Mouse (Mus musculus) embryonic fibroblast, embryonic 13.5 days (primary cell): ENCODE data around the gene Tnrc6b. TPM values are rescaled to one million over a fixed set of nuclear protein-coding genes. Genes with fewer than 3 reads are reported as not detected.
A peak's percentile ranks its signal among the peaks of the same experiment; 100 is the strongest.

Experiments used
- H3K27ac ChIP-seq: 2 replicates; pipeline ENCODE4 v1.5.1; 2012; ENCODE audit warnings: low read length, control low read depth, inconsistent platforms; ENCODE audit not compliant: insufficient read depth
- H3K4me1 ChIP-seq: 2 replicates; pipeline ENCODE4 v1.6.1; 2011; ENCODE audit warnings: low read length; ENCODE audit not compliant: control insufficient read depth, insufficient read depth
- H3K4me3 ChIP-seq: 2 replicates; pipeline ENCODE4 v1.5.1; 2011; ENCODE audit warnings: mild to moderate bottlenecking, control low read depth, low read length; ENCODE audit not compliant: insufficient read depth
- CTCF ChIP-seq: IDR thresholded peaks from 2 replicates; pipeline ENCODE4 v1.5.1; 2011; ENCODE audit warnings: mild to moderate bottlenecking, control low read depth, low read length, moderate library complexity, borderline replicate concordance; ENCODE audit not compliant: insufficient read depth
- POLR2A ChIP-seq: IDR thresholded peaks from 2 replicates; pipeline ENCODE4 v1.6.1; 2011; ENCODE audit warnings: low read depth, mild to moderate bottlenecking, control low read depth, low read length, moderate library complexity
- polyA plus RNA-seq: library from polyadenylated mRNA; stranded (reverse); fragments of >200 nt; gene quantifications from 2 replicates; pipeline ENCODE4 v1.2.4, GENCODE M21; 2011; ENCODE audit warnings: low read depth; ENCODE audit not compliant: missing spikeins, insufficient read length

The Tnrc6b gene
- polyA plus RNA-seq, 1 experiment: 37.0 TPM

- TF ChIP-seq POLR2A: no peak
- no peak for TF ChIP-seq CTCF
- Histone ChIP-seq H3K4me1 (no peaks in the 10 kb centered on the region), H3K4me3 (no peak overlapping the region), H3K27ac (no peak overlapping the region)
Measured at GRCm38 (mm10) chr15:80681466-80681881, 29.6 kb upstream of the Tnrc6b start.

GRCm38 (mm10) chr15:80682343-80682742, 28.8 kb upstream of the Tnrc6b start:
- H3K4me1 ChIP-seq: no peaks in the 10 kb centered on the region
- no peak overlapping the region for H3K27ac ChIP-seq
- TF ChIP-seq POLR2A (no peak), CTCF (no peak)
- H3K4me3 ChIP-seq: no peak overlapping the region

- TF ChIP-seq POLR2A: no peak
- no peak for TF ChIP-seq CTCF
- H3K27ac ChIP-seq: no peak overlapping the region
- no peaks in the 10 kb centered on the region for H3K4me1 ChIP-seq
- H3K4me3 ChIP-seq: no peak overlapping the region
Measured at GRCm38 (mm10) chr15:80683151-80683550, 28.0 kb upstream of the Tnrc6b start.

- TF ChIP-seq POLR2A (no peak), CTCF (no peak)
- Histone ChIP-seq H3K4me3 (no peak overlapping the region), H3K27ac (no peak overlapping the region), H3K4me1 (no peaks in the 10 kb centered on the region)
Measured at GRCm38 (mm10) chr15:80683990-80684389, 27.1 kb upstream of the Tnrc6b start.

- TF ChIP-seq POLR2A: no peak
- TF ChIP-seq CTCF: no peak
- Histone ChIP-seq H3K4me1 (no peaks in the 10 kb centered on the region), H3K27ac (no peak overlapping the region), H3K4me3 (no peak overlapping the region)
Measured at GRCm38 (mm10) chr15:80684786-80685602, 26.1 kb upstream of the Tnrc6b start.

GRCm38 (mm10) chr15:80685603-80685895, 25.6 kb upstream of the Tnrc6b start:
- no peak overlapping the region for H3K4me3 ChIP-seq
- H3K4me1 ChIP-seq: no peaks in the 10 kb centered on the region
- no peak overlapping the region for H3K27ac ChIP-seq
- TF ChIP-seq POLR2A: no peak

- TF ChIP-seq POLR2A (no peak), CTCF (no peak)
- no peak overlapping the region for H3K4me3 ChIP-seq
Measured at GRCm38 (mm10) chr15:80688536-80688935, 22.6 kb upstream of the Tnrc6b start.

GRCm38 (mm10) chr15:80693492-80693891, 17.6 kb upstream of the Tnrc6b start:
- no peak overlapping the region for H3K4me3 ChIP-seq
- H3K27ac ChIP-seq: no peak overlapping the region
- TF ChIP-seq CTCF: no peak
- H3K4me1 ChIP-seq: no peaks in the 10 kb centered on the region

More at GRCm38 (mm10) chr15:80688536-80688935, 22.6 kb upstream of the Tnrc6b start:
- H3K27ac ChIP-seq: no peak overlapping the region
- no peaks in the 10 kb centered on the region for H3K4me1 ChIP-seq

GRCm38 (mm10) chr15:80694125-80694910, 16.8 kb upstream of the Tnrc6b start:
- H3K4me1 ChIP-seq: no peaks in the 10 kb centered on the region
- H3K27ac ChIP-seq: no peak overlapping the region
- no peak overlapping the region for H3K4me3 ChIP-seq
- no peak for TF ChIP-seq POLR2A
- 0 out of 2 replicates have a peak, but pooled peaks have one; percentile 14 for TF ChIP-seq CTCF

GRCm38 (mm10) chr15:80697564-80697963, 13.5 kb upstream of the Tnrc6b start:
- Histone ChIP-seq H3K4me3 (no peak overlapping the region), H3K4me1 (no peaks in the 10 kb centered on the region), H3K27ac (no peak overlapping the region)
- no peak for TF ChIP-seq POLR2A
